ENCODE assay signal across 12 mouse cellular contexts in the genomic region with DNA sequence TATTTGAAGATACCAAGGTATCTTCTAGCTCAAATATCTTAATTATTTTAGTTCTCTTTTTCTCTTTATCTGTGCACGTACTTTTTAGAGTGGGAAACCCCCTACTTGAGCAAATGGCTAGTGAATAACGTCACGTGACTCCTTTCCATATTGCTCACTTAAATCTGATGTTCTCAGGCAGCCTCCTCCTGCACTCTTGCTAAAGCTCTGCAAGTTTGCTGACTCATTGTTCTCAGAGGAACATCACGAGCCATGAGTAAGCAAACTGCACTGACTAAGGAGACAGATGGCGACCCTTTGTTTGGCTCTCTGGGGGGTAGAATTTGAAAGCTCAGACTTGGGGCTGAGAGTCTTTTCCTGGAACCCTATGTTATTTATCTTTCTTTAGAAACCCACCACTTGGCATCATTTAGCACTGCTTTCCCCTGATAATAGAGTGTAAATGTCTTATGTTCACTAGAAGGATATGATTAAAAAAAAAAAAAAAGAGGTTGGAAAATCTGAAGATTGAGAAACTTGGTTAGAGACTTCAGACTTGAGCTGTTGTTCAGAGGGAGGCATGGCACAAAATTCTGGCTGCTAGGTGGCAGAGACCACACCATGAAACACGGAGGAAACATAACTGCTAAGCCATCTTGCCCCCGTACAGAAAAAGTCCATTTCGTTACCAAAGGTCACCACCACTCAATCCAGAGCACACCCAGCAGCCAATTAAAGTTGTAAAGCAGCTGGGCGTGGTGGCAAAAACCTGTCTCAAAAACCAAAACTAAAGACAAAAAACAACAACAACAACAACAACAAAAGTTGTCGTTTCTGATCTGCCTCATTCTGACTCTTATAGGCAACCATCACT. TPM values are rescaled to one million over a fixed set of nuclear protein-coding genes. Genes with fewer than 3 reads are reported as not detected.
DNase-seq lines count a peak whose midpoint lies in the region; ATAC-seq and TF ChIP-seq lines count a peak whose summit lies in the region.
"Had no signal": no experiment of that assay in that cellular context is flagged by ENCODE, and none has a peak within 500 bp of the region (broad histone marks: within the 10 kb centered on the region; RNA-seq: fewer than 3 reads in every experiment).

No protein-coding gene starts in this region.

- H3K4me1 ChIP-seq in forebrain, postnatal 0 days (ENCODE audit: insufficient read depth), result no peaks in the 10 kb centered on the region
- no peaks in the 10 kb centered on the region for H3K4me1 ChIP-seq in forebrain, embryonic 11.5 days (replicated peaks; ENCODE audit: control insufficient read depth, insufficient read depth, low read length)
- no peaks in the 10 kb centered on the region for H3K4me1 ChIP-seq in forebrain, embryonic 16.5 days (replicated peaks; ENCODE audit: control insufficient read depth, insufficient read depth, low read length)
- H3K4me1 ChIP-seq: embryonic facial prominence, embryonic 12.5 days; midbrain, embryonic 12.5 days had no signal

- no peaks in the 10 kb centered on the region for H3K27me3 ChIP-seq in forebrain, postnatal 0 days (ENCODE audit: insufficient read depth, low read length)
- no peaks in the 10 kb centered on the region for H3K27me3 ChIP-seq in forebrain, embryonic 11.5 days (ENCODE audit: control insufficient read depth, insufficient read depth, low read length)
- no peaks in the 10 kb centered on the region for H3K27me3 ChIP-seq in forebrain, embryonic 16.5 days (replicated peaks; ENCODE audit: control insufficient read depth, insufficient read depth, low read length)
- H3K27me3 ChIP-seq: embryonic facial prominence, embryonic 12.5 days; midbrain, embryonic 12.5 days had no signal

- 60% methylated on average over 10 of the region's 10 CpGs for WGBS in forebrain, postnatal 0 days
- 64% methylated on average over 10 of the region's 10 CpGs for WGBS in forebrain, embryonic 11.5 days
- 64% methylated on average over 10 of the region's 10 CpGs for WGBS in forebrain, embryonic 16.5 days

- H3K4me2 ChIP-seq in forebrain, postnatal 0 days (ENCODE audit: low read depth), result no peak overlapping the region
- H3K4me2 ChIP-seq in forebrain, embryonic 11.5 days (ENCODE audit: low read depth, low read length, severe bottlenecking), result no peak overlapping the region
- no peak overlapping the region for H3K4me2 ChIP-seq in forebrain, embryonic 16.5 days (ENCODE audit: low read length)
- H3K4me2 ChIP-seq: embryonic facial prominence, embryonic 12.5 days; midbrain, embryonic 12.5 days had no signal

- intact Hi-C loops in left cerebral cortex, postnatal 14 days (cut with DNase I), result no loop called here

- H3K4me3 ChIP-seq in forebrain, postnatal 0 days (ENCODE audit: low read depth, low read length), result no peak overlapping the region
- no peak overlapping the region for H3K4me3 ChIP-seq in forebrain, embryonic 11.5 days (ENCODE audit: low read depth, low read length)
- no peak overlapping the region for H3K4me3 ChIP-seq in forebrain, embryonic 16.5 days (replicated peaks; ENCODE audit: low read length)
- H3K4me3 ChIP-seq: embryonic facial prominence, embryonic 12.5 days; heart, adult 2 months; midbrain, embryonic 12.5 days had no signal

- no peak overlapping the region for H3K27ac ChIP-seq in forebrain, postnatal 0 days (ENCODE audit: low read depth, low read length)
- H3K27ac ChIP-seq in forebrain, embryonic 11.5 days (ENCODE audit: low read depth, low read length), result no peak overlapping the region
- no peak overlapping the region for H3K27ac ChIP-seq in forebrain, embryonic 16.5 days (ENCODE audit: low read length)
- H3K27ac ChIP-seq: embryonic facial prominence, embryonic 12.5 days; heart, adult 2 months; midbrain, embryonic 12.5 days had no signal

- H3K36me3 ChIP-seq in forebrain, postnatal 0 days (ENCODE audit: insufficient read depth), result no peaks in the 10 kb centered on the region
- H3K36me3 ChIP-seq in forebrain, embryonic 11.5 days (ENCODE audit: control insufficient read depth, insufficient read depth, low read length), result no peaks in the 10 kb centered on the region
- no peaks in the 10 kb centered on the region for H3K36me3 ChIP-seq in forebrain, embryonic 16.5 days (ENCODE audit: control insufficient read depth, insufficient read depth)
- H3K36me3 ChIP-seq: embryonic facial prominence, embryonic 12.5 days; midbrain, embryonic 12.5 days had no signal

- no peak for TF ChIP-seq CTCF in forebrain, postnatal 0 days (IDR thresholded peaks at IDR 0.05; ENCODE audit: low read depth)

- no peak overlapping the region for H3K9ac ChIP-seq in forebrain, postnatal 0 days
- H3K9ac ChIP-seq in forebrain, embryonic 11.5 days (ENCODE audit: low read length), result no peak overlapping the region
- no peak overlapping the region for H3K9ac ChIP-seq in forebrain, embryonic 16.5 days (replicated peaks; ENCODE audit: low read depth, low read length)
- H3K9ac ChIP-seq: embryonic facial prominence, embryonic 12.5 days; midbrain, embryonic 12.5 days had no signal

- no peaks in the 10 kb centered on the region for H3K9me3 ChIP-seq in forebrain, postnatal 0 days (ENCODE audit: low read length)
- H3K9me3 ChIP-seq in forebrain, embryonic 11.5 days (ENCODE audit: control insufficient read depth, low read length), result no peaks in the 10 kb centered on the region
- H3K9me3 ChIP-seq in forebrain, embryonic 16.5 days (ENCODE audit: control insufficient read depth, low read length), result no peaks in the 10 kb centered on the region
- H3K9me3 ChIP-seq: embryonic facial prominence, embryonic 12.5 days; midbrain, embryonic 12.5 days had no signal

- no peak; the same call in 1 of the 2 replicates for ATAC-seq in forebrain, postnatal 0 days
- ATAC-seq in forebrain, embryonic 11.5 days (replicated peaks; ENCODE audit: low FRiP score), result no peak
- no peak for ATAC-seq in forebrain, embryonic 16.5 days

- DNase-seq in forebrain, postnatal 0 days, result peak; percentile 4
- no peak for DNase-seq in forebrain, embryonic 11.5 days (ENCODE audit: low spot score)
- DNase-seq in CD4-positive helper T cell, adult 2 months (ENCODE audit: low read depth, low spot score), result peak; percentile 5
- peak; percentile 91 for DNase-seq in brain, adult 2 months (ENCODE audit: low read depth, low spot score)
- DNase-seq in left cerebral cortex, postnatal 14 days (ENCODE audit: low spot score in 2 of 2), result peak; percentile 38 to 79
- no peak for DNase-seq in B cell, adult 2 months
- no peak for DNase-seq in urinary bladder, postnatal 25 days (ENCODE audit: low spot score)
- DNase-seq: heart, adult 2 months had no signal

RNA-seq across cellular contexts. Expression of a gene that starts 21.8 kb away (rescaled TPM):
- 104 and 113 TPM in 2 replicates for total RNA-seq in forebrain, postnatal 0 days (2014; rRNA removed)
- polyA plus RNA-seq in forebrain, postnatal 0 days (2015; fragmentation: Nextera tagmentation; extraction: Ambion mirVana), result 169 and 172 TPM in 2 replicates
- polyA plus RNA-seq in forebrain, embryonic 11.5 days (2014; fragmentation: Nextera tagmentation; extraction: Ambion mirVana), result 147 and 154 TPM in 2 replicates
- 100 to 1,000 TPM; 114 to 119 TPM for total RNA-seq in left cerebral cortex, postnatal 14 days (2021)
- polyA plus RNA-seq in forebrain, embryonic 16.5 days (2015; fragmentation: Nextera tagmentation; extraction: Ambion mirVana), result 157 and 167 TPM in 2 replicates

RNA-seq across cellular contexts. Expression of a gene that starts 24.1 kb away (rescaled TPM):
- total RNA-seq in forebrain, postnatal 0 days (2014; rRNA removed), result not detected in 2 replicates
- not detected in 2 replicates for polyA plus RNA-seq in forebrain, postnatal 0 days (2015; fragmentation: Nextera tagmentation; extraction: Ambion mirVana)
- not detected in 2 replicates for polyA plus RNA-seq in forebrain, embryonic 11.5 days (2014; fragmentation: Nextera tagmentation; extraction: Ambion mirVana)
- total RNA-seq in left cerebral cortex, postnatal 14 days (2021), result not detected
- polyA plus RNA-seq in forebrain, embryonic 16.5 days (2015; fragmentation: Nextera tagmentation; extraction: Ambion mirVana), result not detected in 2 replicates
- total RNA-seq: layer of hippocampus, postnatal 14 days had no signal
- polyA plus RNA-seq: midbrain, embryonic 12.5 days had no signal

Comparison
In these comparisons a context has a peak if more than half of its experiments do, and no peak if none do; other contexts are left out.
1. DNase-seq: peak in forebrain, postnatal 0 days (single experiment), CD4-positive helper T cell, adult 2 months (single experiment), brain, adult 2 months (single experiment) and left cerebral cortex, postnatal 14 days (2 of 2); none in forebrain, embryonic 11.5 days (single experiment), B cell, adult 2 months (0 of 2) and urinary bladder, postnatal 25 days (single experiment).